Comparison of ENCODE assay signal across 10 mouse cellular contexts in genomic region chr1:39947701-39948359, GRCm38 (mm10). TPM values are rescaled to one million over a fixed set of nuclear protein-coding genes. Genes with fewer than 3 reads are reported as not detected.
A peak's percentile ranks its signal among the peaks of the same experiment; 100 is the strongest.
DNase-seq lines count a peak whose midpoint lies in the region; ATAC-seq lines count a peak whose summit lies in the region.
"Had no signal": no experiment of that assay in that cellular context is flagged by ENCODE, and none has a peak within 500 bp of the region (broad histone marks: within the 10 kb centered on the region; RNA-seq: fewer than 3 reads in every experiment).

No protein-coding gene starts in this region.

- peak; percentile 72 for ATAC-seq in neural tube, embryonic 11.5 days (ENCODE audit: insufficient read depth, low FRiP score, low TSS enrichment)
- ATAC-seq in forebrain, embryonic 13.5 days: peak; percentile 89

- peaks cover 57% of the 10 kb centered on the region for H3K4me1 ChIP-seq in neural tube, embryonic 11.5 days (ENCODE audit: control insufficient read depth, insufficient read depth, low read length)
- peaks cover 98% of the 10 kb centered on the region for H3K4me1 ChIP-seq in forebrain, embryonic 13.5 days
- H3K4me1 ChIP-seq in limb, embryonic 10.5 days: peaks cover 89% of the 10 kb centered on the region

- no peaks in the 10 kb centered on the region for H3K36me3 ChIP-seq in neural tube, embryonic 11.5 days (ENCODE audit: control insufficient read depth, insufficient read depth, low read length)
- H3K36me3 ChIP-seq in forebrain, embryonic 13.5 days (ENCODE audit: poor library complexity, severe bottlenecking): no peaks in the 10 kb centered on the region
- no peaks in the 10 kb centered on the region for H3K36me3 ChIP-seq in limb, embryonic 10.5 days

- DNase-seq in neural tube, embryonic 11.5 days (ENCODE audit: low spot score): peak; percentile 51
- no peak for DNase-seq in neural tube, embryonic 10.5 days (ENCODE audit: extremely low spot score, low spot score)
- no peak for DNase-seq in limb, embryonic 10.5 days (ENCODE audit: low spot score)
- peak; percentile 93 for DNase-seq in retina, postnatal 1 day
- no peak for DNase-seq in urinary bladder, postnatal 25 days (ENCODE audit: low spot score)
- no peak for DNase-seq in adrenal gland, adult 8-10 months
- no peak for DNase-seq in kidney, postnatal 10 days
- DNase-seq: kidney, adult 9 months; lung, postnatal 10 days had no signal

- H3K4me2 ChIP-seq in neural tube, embryonic 11.5 days (ENCODE audit: low read depth): no peak overlapping the region
- peak overlapping the region; percentile 43 for H3K4me2 ChIP-seq in forebrain, embryonic 13.5 days

- H3K27ac ChIP-seq in neural tube, embryonic 11.5 days (ENCODE audit: low read depth, low read length): peak overlapping the region; percentile 67
- peak overlapping the region; percentile 96 for H3K27ac ChIP-seq in forebrain, embryonic 13.5 days
- peak overlapping the region; percentile 36; the same call in 1 of the 2 replicates for H3K27ac ChIP-seq in limb, embryonic 10.5 days

- no peaks in the 10 kb centered on the region for H3K27me3 ChIP-seq in neural tube, embryonic 11.5 days (ENCODE audit: control insufficient read depth, insufficient read depth, low read length)
- H3K27me3 ChIP-seq in forebrain, embryonic 13.5 days: no peaks in the 10 kb centered on the region
- no peaks in the 10 kb centered on the region for H3K27me3 ChIP-seq in limb, embryonic 10.5 days (ENCODE audit: low read depth, poor library complexity, severe bottlenecking)

- H3K9me3 ChIP-seq in neural tube, embryonic 11.5 days (ENCODE audit: control insufficient read depth, low read length): no peaks in the 10 kb centered on the region
- no peaks in the 10 kb centered on the region for H3K9me3 ChIP-seq in forebrain, embryonic 13.5 days (replicated peaks)
- no peaks in the 10 kb centered on the region for H3K9me3 ChIP-seq in limb, embryonic 10.5 days (replicated peaks)

- 48% methylated on average over 6 of the region's 6 CpGs for WGBS in neural tube, embryonic 11.5 days
- 9% methylated on average over 6 of the region's 6 CpGs for WGBS in forebrain, embryonic 13.5 days
- 66% methylated on average over 6 of the region's 6 CpGs for WGBS in limb, embryonic 10.5 days

- no peak overlapping the region for H3K4me3 ChIP-seq in neural tube, embryonic 11.5 days (ENCODE audit: low read depth, low read length)
- H3K4me3 ChIP-seq in forebrain, embryonic 13.5 days: no peak overlapping the region
- no peak overlapping the region for H3K4me3 ChIP-seq in limb, embryonic 10.5 days

- H3K9ac ChIP-seq in neural tube, embryonic 11.5 days (ENCODE audit: low read length): no peak overlapping the region
- 0 out of 2 replicates have a peak overlapping the region, but pooled peaks have one; percentile 10 for H3K9ac ChIP-seq in forebrain, embryonic 13.5 days

RNA-seq across cellular contexts. Expression of gene Map4k4, which starts 47.1 kb away (rescaled TPM):
- polyA plus RNA-seq in neural tube, embryonic 11.5 days (2014; fragmentation: Nextera tagmentation; extraction: Ambion mirVana): 39.4 and 41.0 TPM in 2 replicates
- polyA plus RNA-seq in forebrain, embryonic 13.5 days (2015; fragmentation: Nextera tagmentation; extraction: Ambion mirVana): 49.9 and 50.0 TPM in 2 replicates
- polyA plus RNA-seq in limb, embryonic 10.5 days (2016; fragmentation: Nextera tagmentation; extraction: Ambion mirVana): 33.8 and 45.4 TPM in 2 replicates
- total RNA-seq in adrenal gland, adult 8-10 months (2022): 100 to 1,000 TPM in 2 of 4 experiments, 10 to 100 TPM in 2; 80.9 to 123 (median 104) TPM

Comparison
In these comparisons a context has a peak if more than half of its experiments do, and no peak if none do; other contexts are left out.
1. DNase-seq: peak in neural tube, embryonic 11.5 days (single experiment) and retina, postnatal 1 day (single experiment); none in neural tube, embryonic 10.5 days (single experiment), limb, embryonic 10.5 days (single experiment), urinary bladder, postnatal 25 days (single experiment), adrenal gland, adult 8-10 months (single experiment) and kidney, postnatal 10 days (single experiment).
2. H3K27ac ChIP-seq: peak in every context shown above with its lines; median percentile 96 in forebrain, embryonic 13.5 days; 67 in neural tube, embryonic 11.5 days; 36 in limb, embryonic 10.5 days.